Mouse (Mus musculus) gastrocnemius, postnatal 14 days (tissue): ENCODE data around the gene Ctcfl. TPM values are rescaled to one million over a fixed set of nuclear protein-coding genes. Genes with fewer than 3 reads are reported as not detected.

Experiments
- DNase-seq: peaks from one replicate; pipeline ENCODE4 v3.0.0; 2021; ENCODE audit warnings: mixed read lengths
- intact Hi-C: fragments of 180-260 bp; cut with DNase I; formaldehyde crosslinking; loops from one replicate; pipeline ENCODE4 v1.15.1; 2025; ENCODE audit warnings: low total_unique reads
- total RNA-seq, 2 experiments: library from RNA; stranded (reverse); gene quantifications; 2 replicates each; pipeline ENCODE4 v1.2.3; 2021

Ctcfl gene
- total RNA-seq, 2 experiments from 2014 or later = not detected

DNA sequence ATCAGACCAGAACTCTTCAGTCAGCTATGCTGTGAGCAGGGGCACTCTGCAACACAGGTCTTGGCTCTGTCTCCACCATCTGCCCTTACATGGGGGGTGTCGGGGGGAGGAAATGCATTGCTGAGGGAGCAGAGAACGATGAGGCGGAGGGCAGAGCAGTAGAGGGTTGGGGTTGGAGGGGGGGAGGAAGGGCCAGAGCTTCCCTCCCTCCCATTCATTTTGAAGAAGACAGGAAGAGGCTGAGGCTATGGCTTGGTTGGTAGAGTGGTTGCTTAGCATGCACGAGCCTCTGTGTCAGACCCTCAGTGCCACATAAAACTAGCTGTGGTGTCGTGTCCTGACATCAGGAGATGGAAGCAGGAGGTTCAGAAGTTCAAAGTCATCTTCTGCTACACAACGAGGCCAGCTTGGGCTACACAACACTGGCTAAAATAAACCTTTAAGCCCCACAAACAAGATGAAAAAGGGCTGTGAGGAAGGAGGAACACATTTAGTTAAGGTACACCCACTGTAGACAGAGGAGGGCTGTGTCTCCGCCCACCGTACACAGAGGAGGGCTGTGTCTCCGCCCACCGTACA, 62.9 kb downstream of the Ctcfl start:
- intact Hi-C loops = no loop called here
- DNase-seq = no peak

DNA sequence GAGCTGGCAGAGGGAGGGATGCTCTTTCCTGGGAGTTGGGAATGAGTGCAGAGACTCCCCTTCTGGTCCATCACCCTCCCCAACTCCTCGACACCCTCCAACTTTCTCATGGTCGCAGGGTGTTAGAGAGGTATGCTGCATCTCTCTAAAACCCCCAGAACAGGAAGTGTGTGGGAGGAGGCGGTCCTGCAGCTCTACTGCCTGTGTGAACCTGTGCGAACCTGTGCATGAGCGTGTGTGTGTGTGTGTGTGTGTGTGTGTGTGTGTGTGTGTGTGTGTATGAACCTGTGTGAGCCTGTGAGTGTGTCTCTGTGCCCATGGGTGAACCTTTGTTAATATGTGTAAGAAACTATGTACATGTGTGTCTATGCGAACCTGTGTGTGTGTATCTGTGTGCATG, 65.5 kb downstream of the Ctcfl start:
- DNase-seq = no peak
- intact Hi-C loops = no loop called here

GRCm38 (mm10) chr2:173052881-173053280, 66.4 kb downstream of the Ctcfl start:
- intact Hi-C loops = no loop called here
- DNase-seq = no peak

DNA sequence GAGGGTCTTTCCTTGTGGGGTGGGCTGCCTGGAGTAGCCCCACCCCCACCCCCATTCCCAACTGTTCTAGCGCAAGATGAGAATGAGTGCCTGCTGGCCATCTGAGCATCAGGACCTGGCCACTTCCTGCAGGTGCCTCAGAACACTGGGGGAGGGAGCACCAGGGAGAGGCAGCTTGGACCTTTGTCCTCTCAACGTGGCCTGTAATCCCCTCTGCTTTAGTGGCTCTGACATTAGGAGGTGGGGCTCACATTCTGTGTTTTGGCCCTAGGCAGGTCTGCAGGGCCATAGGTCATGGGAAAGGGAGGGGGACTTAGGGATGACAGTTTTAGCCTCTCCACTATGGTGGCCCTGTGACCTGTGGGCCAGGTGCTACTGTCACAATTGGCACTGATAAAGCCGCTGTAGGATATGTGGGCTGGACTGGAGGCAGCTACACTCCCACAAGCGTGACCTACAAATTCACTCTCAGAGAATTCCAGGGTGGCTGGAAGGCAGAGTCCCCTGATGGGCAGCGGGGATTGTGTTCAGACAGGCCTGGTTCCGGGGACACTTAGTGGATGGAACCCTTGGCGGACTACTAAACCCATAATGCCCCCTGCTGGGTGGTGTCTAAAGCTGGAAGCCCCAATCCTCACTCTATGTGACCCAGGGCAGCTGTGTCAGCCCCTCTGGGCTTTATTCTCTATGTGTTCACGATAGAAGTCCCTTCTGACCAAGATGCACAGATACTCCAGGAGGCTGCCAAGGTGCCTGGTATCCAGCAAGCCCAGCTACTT, 68.5 kb downstream of the Ctcfl start:
- DNase-seq = no peak
- intact Hi-C loops = no loop called here

GRCm38 (mm10) chr2:173049817-173050216, 69.5 kb downstream of the Ctcfl start:
- intact Hi-C loops = no loop called here
- DNase-seq = peak; percentile 8

- no peak for DNase-seq
- intact Hi-C loops = no loop called here
Measured at GRCm38 (mm10) chr2:173049231-173049630, 70.1 kb downstream of the Ctcfl start.

GRCm38 (mm10) chr2:173048041-173048745, 71.1 kb downstream of the Ctcfl start:
- DNase-seq = peak; percentile 3

DNA sequence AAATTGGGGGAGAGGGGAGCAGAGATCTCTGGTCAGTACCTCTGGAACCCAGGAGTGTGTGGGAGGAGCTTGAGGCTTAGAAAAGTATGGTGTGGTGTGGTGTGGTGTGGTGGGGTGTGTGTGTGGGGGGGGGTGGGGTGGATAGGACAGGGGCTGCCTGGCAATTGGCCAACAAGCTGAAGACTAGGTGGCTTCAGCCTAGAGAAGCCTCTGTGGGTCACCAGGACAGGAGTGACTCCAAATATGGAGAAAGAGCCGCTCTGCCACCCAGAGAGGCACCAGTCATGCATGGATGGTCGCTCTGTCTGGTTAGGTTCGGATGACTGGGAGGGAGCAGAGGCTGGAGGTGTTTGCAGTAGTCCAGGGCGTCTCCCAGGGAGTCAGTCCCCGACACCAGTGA, 71.9 kb downstream of the Ctcfl start:
- peak; percentile 2 for DNase-seq
- intact Hi-C loops = no loop called here

More at GRCm38 (mm10) chr2:173048041-173048745, 71.1 kb downstream of the Ctcfl start:
- intact Hi-C loops = no loop called here

- DNase-seq = peak; percentile 53
- intact Hi-C loops = no loop called here
Measured at GRCm38 (mm10) chr2:173046582-173047297, 72.6 kb downstream of the Ctcfl start.

DNA sequence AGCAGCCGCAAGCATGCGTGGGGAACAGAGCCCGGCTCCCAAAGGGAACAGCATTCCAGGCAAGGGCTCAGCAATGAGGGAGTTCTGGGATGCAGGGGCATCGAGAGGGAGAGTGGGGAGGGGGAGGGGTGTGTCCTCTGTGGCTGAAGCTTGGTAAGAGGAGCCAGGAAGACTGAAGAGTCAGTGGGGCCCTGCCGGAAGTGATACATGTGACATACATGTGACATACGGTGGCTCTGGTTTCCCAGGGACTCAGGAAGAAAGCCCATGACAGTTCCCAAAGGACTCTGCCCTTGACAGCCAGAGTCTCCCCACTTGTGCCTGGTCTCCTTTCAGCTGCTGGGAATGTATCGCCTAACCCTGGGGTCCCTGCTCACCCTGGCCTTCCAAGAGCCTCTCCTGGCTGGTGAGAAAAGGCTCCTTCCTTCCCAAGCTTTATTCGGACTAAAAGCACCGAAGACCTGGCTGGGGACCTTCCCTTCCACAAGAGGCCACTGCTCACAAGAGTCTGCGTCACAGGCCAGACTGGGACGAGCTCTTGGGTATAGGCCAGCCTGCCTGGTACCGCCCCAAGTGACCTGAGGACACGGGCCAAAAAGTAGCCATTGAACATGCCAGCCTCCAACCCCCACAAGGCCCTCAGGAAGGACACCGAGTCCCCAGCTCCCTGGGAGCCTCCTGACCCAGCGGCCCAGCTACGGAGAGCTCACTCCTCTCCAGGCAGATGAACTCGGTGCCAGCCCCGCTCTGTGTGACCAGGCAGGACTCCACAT, 74.9 kb downstream of the Ctcfl start:
- intact Hi-C loops = no loop called here
- peak; percentile 66 for DNase-seq

Other genes starting within 250 kb of the Ctcfl start
- gene Bmp7, start 179.2 kb downstream of the Ctcfl start, total RNA-seq = 1 to 10 TPM in 1 of 2 experiments, under 1 TPM in 1; 0.86 to 1.8 TPM
- under 1 TPM in 1 of 2 experiments, not detected in 1; 0.11 TPM for gene Spo11, start 141.8 kb downstream of the Ctcfl start, total RNA-seq
- gene Rae1, start 119.4 kb downstream of the Ctcfl start, total RNA-seq = 10 to 100 TPM; 20.0 to 23.6 TPM
- gene Rbm38, start 99.0 kb downstream of the Ctcfl start, total RNA-seq = 100 to 1,000 TPM; 132 to 175 TPM
- 1 to 10 TPM in 1 of 2 experiments, under 1 TPM in 1; 0.82 to 3.2 TPM for gene Pck1, start 33.5 kb upstream of the Ctcfl start, total RNA-seq
- not detected for gene Zbp1, start 99.4 kb upstream of the Ctcfl start, total RNA-seq
- 10 to 100 TPM; 11.1 to 12.1 TPM for gene Pmepa1, start 157.0 kb upstream of the Ctcfl start, total RNA-seq